Comparison of ENCODE assay signal across 23 mouse cellular contexts in genomic region chr5:29483801-29484200, GRCm38 (mm10). TPM values are rescaled to one million over a fixed set of nuclear protein-coding genes. Genes with fewer than 3 reads are reported as not detected.
"Had no signal": no experiment of that assay in that cellular context is flagged by ENCODE, and none has a peak within 500 bp of the region (broad histone marks: within the 10 kb centered on the region; RNA-seq: fewer than 3 reads in every experiment).

No protein-coding gene starts in this region.

- H3K4me2 ChIP-seq: lung, embryonic 14.5 days; midbrain, embryonic 13.5 days; midbrain, embryonic 15.5 days; neural tube, embryonic 13.5 days; neural tube, embryonic 15.5 days had no signal

- H3K9ac ChIP-seq: lung, embryonic 14.5 days; midbrain, embryonic 13.5 days; midbrain, embryonic 15.5 days; neural tube, embryonic 13.5 days; neural tube, embryonic 15.5 days had no signal

- H3K9me3 ChIP-seq: midbrain, embryonic 10.5 days; midbrain, embryonic 13.5 days; midbrain, embryonic 15.5 days; neural tube, embryonic 13.5 days; neural tube, embryonic 15.5 days had no signal

- H3K36me3 ChIP-seq: midbrain, embryonic 10.5 days; midbrain, embryonic 13.5 days; midbrain, embryonic 15.5 days; neural tube, embryonic 13.5 days; neural tube, embryonic 15.5 days had no signal

- DNase-seq: lung, adult 18-20 months; lung, embryonic 14.5 days; lung, postnatal 10 days; lung, postnatal 4 days; retina, postnatal 1 day; right cerebral cortex, adult 18-20 months; right cerebral cortex, postnatal 25 days; right cerebral cortex, postnatal 4 days; spleen, adult 18-20 months; thymus, adult 18-20 months; thymus, postnatal 25 days; thymus, postnatal 4 days had no signal

- H3K4me3 ChIP-seq: midbrain, embryonic 10.5 days; midbrain, embryonic 13.5 days; midbrain, embryonic 15.5 days; myocyte; neural tube, embryonic 13.5 days; neural tube, embryonic 15.5 days had no signal

- H3K27ac ChIP-seq: midbrain, embryonic 10.5 days; midbrain, embryonic 13.5 days; midbrain, embryonic 15.5 days; neural tube, embryonic 13.5 days; neural tube, embryonic 15.5 days had no signal

- ATAC-seq: midbrain, embryonic 13.5 days; midbrain, embryonic 15.5 days had no signal

RNA-seq across cellular contexts. Expression of gene Mnx1, which starts 5.5 kb away (rescaled TPM):
- total RNA-seq: megakaryocyte, adult 5-6 weeks; megakaryocyte-erythroid progenitor cell, adult 5-6 weeks had no signal
- polyA plus RNA-seq: lung, embryonic 14.5 days; lung, embryonic 16.5 days; midbrain, embryonic 10.5 days; midbrain, embryonic 13.5 days; midbrain, embryonic 15.5 days; myocyte; thymus, postnatal 0 days; urinary bladder, adult 2 months had no signal
